Mouse (Mus musculus) lung, adult 18-20 months (tissue): Measurements from ENCODE around the gene Esrrg.

Experiments used
- DNase-seq, 2 experiments: peaks; one replicate each; pipeline ENCODE4 v3.0.0; 2022; ENCODE audit warnings: mixed read lengths in 2 of 2

Esrrg gene

DNA sequence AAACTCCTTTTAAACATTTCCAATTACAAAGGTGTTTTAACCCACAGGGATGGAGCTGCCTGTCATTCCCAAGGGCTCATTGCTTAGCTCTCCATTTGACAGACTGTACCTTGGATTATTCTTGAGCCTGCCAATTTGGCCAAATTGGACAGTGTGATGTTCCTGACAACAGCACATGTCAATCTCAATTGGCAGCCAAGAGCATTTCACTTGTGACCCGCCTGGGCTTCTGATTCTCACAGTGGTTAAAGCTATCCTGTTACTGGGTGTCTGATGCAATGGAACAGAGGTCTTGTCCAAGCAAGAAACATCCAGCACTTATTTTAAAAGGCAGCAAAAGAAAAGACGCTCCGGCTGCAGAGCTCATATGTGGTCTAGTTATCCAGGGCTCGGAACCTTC is 310.3 kb downstream of the Esrrg start:
- DNase-seq: no peak

DNA sequence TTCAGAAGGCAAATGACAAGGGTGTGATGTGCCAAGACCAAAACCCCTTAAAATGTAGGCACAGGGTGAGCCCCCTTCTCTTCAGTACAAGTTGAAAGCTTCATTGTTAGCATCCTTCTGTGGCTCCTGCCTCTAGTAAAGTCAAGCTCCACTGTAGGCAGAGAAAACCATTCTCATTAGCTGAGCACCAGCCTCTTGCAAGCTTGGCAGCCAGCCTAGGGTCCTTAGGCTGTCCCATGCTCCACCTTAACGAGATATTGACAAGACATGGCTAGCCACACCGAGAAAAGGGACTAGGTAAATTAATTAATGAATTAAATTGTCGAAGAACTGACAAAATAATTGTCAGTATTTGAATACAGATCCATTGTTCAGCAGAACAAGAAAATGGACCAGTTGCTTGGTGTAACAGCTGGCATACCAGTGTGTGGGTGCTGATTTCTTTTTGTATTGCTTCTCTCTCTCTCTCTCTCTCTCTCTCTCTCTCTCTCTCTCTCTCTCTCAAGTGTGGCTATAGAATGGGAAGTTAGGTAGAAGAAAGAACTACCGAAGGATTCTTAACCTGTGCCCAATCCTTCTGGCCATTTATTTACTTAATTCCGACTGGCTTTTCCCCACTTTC is 311.7 kb downstream of the Esrrg start:
- no peak for DNase-seq

DNA sequence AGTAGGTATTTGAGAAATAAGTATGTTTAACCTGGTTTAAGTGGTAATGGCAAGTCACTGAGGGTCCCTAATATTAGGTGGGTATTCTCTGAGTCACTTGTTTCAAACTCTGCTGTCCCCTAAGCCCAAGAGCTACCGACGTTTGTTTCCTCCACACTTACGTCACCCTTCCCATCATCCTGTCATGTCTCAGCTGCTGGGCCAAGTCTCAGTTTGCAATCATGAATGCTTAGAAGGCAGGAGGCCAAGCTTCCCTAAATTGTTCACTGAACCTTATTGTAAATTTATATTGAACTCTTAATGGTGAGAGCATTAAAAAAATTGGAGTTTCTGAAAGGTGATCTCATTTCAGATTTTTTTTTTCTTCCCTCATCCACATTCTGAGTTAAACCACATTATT is 322.6 kb downstream of the Esrrg start:
- no peak for DNase-seq

DNA sequence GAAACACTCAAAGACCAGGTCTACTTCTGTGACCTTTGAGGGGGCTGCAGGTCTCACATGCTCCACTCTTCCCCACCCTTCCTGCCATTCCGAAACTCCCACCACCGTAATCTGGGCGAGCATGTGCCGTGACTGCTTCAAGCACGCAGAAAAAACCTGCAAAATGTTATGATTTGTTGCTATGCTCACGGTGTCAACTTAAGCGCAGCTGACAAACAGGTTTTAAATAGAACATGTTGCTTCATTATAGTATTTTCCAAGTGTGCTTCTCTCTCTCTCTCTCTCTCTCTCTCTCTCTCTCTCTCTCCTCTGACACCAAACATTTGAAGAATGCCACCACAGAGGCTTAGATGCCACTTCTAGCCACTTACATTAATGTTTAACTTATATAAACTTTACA is 330.1 kb downstream of the Esrrg start:
- DNase-seq: peak; percentile 13 to 25

DNA sequence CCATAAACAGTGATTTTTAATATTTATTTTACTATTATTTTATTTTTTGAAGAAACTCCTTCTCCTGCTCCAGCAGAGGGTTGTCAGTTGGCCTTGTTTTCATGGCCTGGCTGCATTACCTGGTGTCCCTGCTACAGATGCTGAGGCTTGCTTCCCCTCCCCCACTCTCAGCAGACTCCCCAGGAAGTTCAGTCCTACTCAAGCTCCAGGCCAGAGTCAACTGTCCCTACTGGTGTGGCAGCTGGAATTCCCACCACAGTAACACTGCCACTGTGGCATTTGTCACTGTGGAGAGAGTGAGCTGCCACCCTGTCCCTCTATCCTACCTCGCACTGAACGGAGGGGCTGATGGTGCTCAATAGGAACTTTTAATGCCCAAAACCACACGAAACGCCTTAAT is 330.5 kb downstream of the Esrrg start:
- peak in 1 of 2 experiments; percentile 9 for DNase-seq

DNA sequence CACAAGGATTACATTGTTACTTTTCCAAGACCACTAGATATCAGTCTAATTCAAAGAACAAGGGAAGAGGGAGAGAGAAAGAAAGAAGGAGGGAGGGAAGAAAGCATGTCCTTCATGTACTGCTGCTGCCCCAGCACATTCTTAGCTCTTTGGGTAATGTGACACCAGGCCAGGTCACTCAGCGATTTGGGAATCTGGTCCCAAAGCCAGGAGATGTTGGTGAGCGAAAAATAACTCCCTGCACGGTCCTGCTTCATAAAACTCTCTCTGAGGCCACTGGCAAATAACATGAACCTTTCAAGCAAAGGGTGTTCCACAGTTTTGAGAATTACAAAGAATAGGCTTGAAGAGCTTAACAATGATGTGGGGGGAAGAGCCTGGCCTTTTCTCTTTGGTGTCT is 342.9 kb downstream of the Esrrg start:
- DNase-seq: no peak

DNA sequence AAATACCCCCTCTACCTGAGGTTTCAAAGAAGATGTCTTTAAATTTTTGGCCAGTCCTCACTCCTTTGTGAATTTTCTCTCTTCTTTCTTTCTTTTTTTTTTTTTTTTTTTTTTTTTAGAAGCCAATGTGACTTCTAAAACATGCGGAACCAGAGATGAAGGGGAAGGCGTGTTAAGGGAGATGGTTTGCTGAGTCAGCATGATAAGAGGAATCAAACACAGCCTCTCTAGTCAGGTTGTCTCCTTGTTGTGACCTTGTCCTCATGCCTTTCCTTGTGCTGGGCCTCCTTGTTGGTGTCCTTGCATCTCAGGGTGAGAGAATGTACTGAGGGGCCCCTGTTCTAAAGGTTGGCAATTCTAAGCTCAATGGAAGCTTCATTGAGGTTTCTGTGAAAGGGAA is 348.1 kb downstream of the Esrrg start:
- no peak for DNase-seq

DNA sequence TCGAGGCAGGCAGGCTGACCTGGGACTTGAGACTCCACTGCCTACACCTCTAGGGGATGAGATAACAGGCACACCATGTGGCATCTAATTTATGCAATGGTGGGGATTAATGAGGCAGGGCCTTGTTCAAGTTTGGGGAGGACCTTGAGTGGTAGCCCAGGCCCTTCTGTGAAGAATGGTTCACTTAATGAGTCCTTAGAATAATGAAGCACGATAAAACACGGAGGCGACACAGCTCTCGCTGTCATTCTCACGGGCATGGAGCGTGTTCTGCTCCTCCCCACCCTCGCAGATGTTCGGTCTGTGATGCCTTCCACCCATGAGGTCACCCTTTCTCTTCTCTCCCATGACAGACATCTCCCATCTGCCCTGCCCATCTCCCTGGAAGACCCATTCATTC is 350.6 kb downstream of the Esrrg start:
- no peak for DNase-seq

DNA sequence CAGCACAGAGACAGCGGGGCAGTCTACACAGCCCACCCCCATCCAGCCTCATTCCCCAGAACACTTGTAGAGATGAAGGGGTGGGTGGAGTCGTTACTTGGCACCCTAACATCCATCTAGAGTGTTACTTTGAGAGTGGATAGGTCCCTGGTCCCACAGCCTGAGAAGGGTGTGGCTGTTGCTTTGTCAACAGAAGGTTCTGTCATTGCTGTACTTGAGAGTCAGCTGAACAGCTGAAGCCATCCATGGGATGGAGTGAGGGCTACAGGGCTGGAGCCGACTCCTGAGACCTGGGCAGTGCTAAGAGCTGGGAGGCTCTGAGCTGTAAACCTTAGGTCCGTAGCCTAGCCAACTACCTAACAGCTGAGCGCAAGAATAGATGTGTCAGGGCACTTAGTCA is 352.9 kb downstream of the Esrrg start:
- DNase-seq: peak in 1 of 2 experiments; percentile 4

DNA sequence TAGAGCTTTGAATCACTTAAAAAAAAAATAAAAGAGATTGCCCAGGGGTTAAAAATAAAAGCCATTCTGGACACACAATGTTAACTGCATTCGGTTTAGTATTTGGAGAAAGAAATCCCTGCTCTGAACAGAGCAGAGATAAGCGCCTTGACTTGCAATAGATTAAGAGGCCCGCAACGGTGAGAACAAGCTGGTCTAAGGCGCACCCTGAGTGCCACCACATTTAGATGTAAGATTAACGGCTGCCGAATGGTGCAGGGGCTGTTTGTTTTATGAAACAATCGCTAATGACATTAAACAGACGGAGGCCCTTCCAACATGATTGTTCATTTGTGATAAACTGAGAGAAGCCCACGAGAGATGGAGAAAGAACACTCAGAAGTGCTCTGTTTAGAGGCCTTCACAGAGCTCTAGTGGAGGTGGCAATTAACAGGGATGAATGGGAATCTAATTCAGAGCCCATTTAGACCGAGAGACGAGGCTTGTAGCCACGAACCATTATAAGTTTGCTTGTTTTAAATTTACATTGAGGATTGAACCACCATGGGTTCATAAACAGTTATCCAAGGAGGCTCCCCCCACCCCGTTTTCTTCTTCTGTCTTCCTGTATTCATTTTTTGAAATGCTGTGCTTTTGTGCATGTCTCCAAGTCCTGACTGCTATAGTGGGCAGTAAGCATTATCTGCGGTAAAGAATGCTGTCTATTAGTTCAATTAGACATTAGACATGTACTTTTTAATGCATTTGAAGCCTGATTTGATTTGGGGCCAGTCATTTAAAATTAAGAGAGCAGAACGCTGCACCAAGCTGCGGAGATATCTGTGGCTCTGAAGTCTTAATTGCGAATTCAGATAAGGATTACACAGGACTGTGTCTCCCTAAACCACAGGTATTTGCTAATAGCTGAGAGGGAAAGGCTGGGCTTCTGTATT is 356.5 kb downstream of the Esrrg start:
- no peak for DNase-seq

DNA sequence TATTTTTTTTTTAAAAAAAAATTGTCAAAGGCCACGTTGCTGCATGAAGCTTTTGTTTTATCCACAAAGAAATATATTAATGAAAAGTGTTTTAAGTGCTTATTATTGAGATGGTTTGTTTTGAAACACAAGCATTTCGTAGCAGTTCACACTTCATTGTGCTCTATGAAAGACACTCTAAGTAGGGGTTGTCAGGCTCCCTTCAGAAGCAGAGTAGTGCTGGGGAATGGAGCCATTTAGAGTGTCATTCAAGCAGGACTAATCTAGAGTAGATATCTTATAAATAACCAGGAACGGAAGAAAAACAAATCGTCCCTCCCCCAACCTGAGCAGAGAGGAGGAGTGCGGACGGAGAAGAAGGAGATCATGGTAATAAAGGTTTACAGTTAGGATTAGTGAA is 357.3 kb downstream of the Esrrg start:
- DNase-seq: no peak

DNA sequence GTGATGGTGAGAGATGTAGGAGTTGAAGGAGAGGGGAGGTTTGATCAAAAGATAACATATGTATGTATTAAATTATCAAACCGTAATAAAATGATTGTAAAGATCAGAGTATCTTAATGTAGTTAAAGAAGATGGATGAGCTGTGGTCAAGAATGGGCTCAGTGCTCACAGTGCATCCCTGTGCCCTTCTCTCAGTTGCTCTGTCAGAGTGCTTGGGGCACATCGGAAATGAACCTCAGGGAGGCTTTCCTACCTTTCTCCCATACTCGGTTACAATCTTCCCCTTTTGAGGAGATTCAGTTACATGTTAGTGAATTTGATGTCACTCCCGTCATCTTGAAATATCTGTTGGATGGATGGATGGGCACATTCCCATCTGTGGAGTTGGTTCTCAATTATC is 359.8 kb downstream of the Esrrg start:
- no peak for DNase-seq

DNA sequence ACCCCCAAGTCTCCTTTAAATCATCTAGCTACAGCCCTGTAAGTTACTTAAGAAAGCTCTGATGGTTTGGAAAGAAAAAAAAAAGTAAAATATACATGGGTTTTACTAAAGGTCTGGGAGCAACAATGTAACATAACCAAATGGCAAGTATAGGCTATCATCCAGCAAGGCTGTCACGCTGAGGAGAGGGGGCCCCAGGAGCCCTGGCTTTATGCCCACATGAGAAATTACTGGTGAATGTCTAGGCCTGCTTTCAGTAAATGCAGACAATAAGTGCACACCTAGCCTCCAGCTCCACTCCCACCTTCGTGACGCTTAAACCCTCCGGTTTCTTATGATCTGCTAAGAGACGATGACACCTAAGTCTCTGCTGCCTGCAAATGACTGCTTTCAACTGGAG is 360.9 kb downstream of the Esrrg start:
- no peak for DNase-seq

DNA sequence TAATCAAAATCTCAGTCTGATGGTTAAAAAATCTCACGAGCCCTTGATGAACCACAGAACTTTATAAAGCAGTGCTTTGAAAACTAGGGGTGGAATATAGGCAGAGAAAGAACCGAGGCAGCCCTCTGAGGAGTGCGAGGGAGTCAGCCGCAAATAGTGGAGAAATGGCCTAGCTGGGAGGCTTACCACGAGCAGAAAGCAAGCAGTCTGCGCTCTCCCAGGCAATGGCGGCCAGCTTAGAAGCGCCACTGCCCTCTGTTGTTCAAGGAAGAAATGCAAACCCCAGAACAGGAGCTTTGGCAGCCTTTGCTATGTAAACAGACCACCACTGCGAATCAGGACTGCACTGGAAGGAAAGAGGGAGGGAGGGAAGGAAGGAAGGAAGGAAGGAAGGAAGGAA is 365.8 kb downstream of the Esrrg start:
- peak; percentile 20 to 38 for DNase-seq

DNA sequence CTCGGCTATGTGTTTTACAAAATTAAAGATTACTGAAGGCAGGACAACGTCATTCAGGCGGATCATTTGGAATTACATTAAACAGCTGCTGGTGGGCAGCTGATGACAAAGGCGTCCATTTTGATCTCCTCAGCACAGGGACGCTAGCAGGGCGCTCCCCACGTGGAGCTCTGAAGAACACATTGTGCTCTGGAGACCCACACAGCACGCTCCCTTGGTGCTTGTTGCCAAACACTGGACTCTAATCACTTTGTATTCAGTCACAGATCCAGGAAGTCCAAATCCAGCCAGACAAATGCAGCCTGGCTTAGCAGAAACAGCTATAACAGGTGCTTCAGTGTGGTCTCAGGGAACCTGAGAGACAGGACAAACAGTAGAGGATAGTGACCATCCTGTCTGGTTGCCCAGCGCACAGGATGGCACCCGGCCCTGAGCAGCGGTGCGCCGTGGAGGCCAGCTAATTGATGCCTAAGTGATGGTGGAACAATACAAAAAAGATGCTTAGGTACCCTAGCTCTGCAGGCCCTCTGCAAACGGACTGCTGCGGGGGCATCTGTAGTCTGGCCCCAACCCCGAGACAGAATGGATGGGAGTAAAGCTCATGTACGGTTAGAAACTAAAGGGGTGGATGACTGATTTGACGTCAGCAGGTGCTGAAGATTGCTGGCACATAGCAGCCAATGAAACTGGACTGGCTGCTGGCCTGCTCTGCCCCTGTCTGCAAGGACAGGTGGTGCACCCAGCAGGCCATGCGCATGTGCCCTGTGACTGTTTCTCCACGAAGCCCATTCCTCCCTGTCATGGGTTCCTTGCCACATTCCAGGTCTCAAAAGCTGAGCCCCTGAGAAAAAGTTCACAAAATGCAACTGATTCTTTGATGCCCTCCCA is 367.1 kb downstream of the Esrrg start:
- no peak for DNase-seq

DNA sequence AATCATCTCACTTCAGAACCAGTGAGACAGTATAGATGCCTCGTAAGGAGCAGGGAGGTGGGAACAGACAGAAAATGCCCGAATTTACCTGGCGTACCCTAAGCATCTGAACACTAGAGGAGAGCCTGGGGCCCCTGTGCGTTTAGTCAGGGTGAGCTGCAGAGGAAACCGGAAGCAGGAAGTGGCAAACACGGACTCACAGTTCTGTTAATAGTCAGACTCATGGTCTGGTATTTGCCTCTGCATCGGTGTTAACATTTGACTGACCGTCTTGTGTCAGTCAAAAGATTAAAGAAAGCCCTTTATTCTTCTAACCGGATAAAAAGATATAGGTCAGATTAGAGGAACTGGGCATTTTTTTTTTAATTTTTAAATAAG is 367.8 kb downstream of the Esrrg start:
- no peak for DNase-seq

DNA sequence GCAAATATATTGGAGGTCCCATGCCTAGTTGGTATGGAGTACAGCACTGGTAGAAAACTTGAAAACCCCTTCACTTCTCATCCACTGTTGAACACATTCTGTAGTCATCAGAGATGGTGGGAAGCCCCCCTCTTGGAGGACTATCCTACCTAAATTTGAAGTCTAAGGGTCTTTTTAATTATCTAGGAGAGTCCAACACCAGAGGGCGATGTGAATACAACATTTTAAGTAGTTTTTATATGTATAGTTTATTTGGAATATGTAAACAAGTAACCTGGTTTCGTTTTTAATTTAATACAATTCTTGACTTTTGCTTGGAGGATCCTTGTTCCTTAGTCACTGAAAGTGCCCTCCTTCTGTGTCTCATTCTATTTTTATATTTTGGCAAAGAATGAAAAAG is 372.4 kb downstream of the Esrrg start:
- DNase-seq: no peak

DNA sequence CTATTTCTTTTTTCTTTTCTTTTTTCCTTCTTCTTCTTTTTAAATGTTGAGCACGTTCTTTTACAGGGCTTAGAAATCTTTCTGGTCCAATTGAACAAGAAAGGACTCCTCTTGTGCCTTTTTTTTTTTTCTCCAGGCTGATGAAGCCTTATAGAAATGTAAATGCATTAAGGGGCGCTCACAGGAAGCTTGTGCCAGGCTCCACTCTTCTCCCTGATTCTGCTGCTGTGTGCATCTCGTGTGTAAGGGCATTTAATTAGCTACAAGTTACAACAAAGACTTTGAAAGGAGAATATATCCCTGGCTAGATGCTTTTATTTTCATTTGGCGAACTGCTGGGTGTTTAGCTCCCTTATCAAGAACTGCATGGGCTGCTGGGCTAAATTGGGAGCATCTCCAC is 374.6 kb downstream of the Esrrg start:
- no peak for DNase-seq

DNA sequence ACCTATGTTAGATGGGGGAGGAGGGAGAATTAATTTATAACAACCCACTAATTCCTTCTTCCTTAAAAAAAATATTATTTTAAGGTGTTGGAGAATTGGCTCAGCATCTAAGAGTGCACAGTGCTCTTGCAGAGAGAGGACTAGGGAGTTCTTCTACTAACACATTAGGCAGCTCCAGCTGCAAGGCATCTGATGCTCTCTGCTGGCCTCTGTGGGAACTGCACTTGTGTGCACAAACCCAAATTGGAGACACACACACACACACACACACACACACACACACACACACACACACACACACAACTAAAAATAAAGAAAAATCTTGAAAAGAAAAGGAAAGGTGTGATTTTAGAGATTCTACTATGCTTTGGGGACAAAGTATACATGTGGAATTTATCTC is 381.6 kb downstream of the Esrrg start:
- no peak for DNase-seq

DNA sequence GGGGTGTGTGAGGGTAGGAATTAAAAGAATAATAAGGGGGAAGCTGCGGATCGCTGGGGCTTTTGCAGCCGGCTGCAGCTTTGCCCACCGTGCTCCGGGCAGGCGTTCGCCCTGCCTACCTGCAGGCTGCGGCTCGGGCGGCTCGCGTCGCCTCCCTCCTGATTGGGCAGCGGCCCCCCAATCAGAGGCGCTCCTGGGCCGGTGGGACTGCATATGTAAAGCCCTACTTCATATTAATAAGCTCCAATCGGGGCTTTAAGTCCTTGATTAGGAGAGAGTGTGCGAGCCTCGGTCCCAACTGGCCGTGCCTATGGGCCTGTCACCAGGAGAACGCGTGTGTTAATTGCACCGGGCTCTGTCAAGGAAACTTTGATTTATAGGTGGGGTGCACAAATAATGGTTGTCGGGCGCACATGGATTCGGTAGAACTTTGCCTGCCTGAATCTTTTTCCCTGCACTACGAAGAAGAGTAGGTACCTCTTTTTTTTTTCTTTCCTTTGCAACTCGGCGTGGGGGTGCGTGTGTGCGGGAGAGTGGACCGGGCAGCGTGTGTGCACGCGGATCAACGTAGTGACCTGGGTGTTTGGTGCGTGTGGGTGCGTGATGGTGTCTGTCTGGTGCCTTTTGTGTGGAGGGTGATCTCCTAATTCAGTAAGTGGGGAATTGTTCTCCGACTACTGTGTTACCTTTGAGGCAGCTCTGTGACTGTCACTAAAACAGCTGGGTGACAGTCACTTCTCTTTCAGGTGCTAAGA is 389.2 kb downstream of the Esrrg start:
- peak; percentile 56 to 58 for DNase-seq

DNA sequence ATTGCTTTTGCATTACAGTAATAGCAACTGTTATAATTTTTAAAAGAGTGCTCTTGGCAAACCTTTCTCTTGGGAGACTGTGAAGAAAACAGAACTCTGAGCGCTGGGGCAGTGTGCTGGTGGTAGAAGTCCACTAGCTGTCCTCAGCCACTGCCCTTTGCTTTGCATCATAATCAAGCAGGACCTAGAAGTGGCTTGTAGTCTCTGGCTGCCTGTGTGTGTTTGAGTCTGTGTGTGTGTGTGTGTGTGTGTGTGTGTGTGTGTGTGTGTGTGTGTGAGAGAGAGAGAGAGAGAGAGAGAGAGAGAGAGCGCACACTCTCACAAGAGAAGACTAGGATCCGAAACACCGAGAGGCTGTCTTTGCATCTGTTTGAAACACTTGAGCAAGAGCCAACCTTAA is 390.5 kb downstream of the Esrrg start:
- no peak for DNase-seq

DNA sequence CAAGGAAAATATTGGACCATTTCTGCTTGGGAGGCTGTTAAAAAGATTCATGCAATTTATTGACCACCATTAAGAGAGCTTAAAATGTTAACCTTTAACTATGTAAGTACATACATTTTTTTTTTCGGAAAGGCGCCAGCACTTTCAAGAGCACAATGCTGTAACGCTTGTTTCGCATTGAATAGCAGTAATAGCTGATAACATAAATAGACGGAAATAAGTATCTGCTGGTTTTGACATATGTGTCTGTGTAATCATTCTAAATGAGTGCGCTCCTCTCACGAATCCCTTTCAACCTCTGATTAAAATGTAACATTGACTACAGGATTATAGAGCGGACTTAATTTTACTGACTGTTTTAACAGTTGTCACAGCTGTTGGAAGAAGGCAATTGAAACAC is 391.6 kb downstream of the Esrrg start:
- no peak for DNase-seq
